9 mouse cellular contexts compared by ENCODE assay signal in genomic region chr11:6768599-6769436, GRCm38 (mm10).
DNase-seq lines count a peak whose midpoint lies in the region; ATAC-seq and TF ChIP-seq lines count a peak whose summit lies in the region.
"Had no signal": no experiment of that assay in that cellular context is flagged by ENCODE, and none has a peak within 500 bp of the region (broad histone marks: within the 10 kb centered on the region; RNA-seq: fewer than 3 reads in every experiment).

No protein-coding gene starts in this region.

- no peak for TF ChIP-seq POLR2A in thymus, adult 2 months (IDR thresholded peaks at IDR 0.05; ENCODE audit: control insufficient read depth, extremely low read depth, insufficient read depth, low read length, poor library complexity)

- no peaks in the 10 kb centered on the region for H3K9me3 ChIP-seq in ES-E14 (ENCODE audit: control insufficient read depth, insufficient read depth, low read depth, low read length)
- H3K9me3 ChIP-seq in forebrain, embryonic 13.5 days (replicated peaks) = no peaks in the 10 kb centered on the region
- no peaks in the 10 kb centered on the region for H3K9me3 ChIP-seq in lung, embryonic 16.5 days (ENCODE audit: control insufficient read depth, low read length)
- H3K9me3 ChIP-seq: heart, embryonic 13.5 days had no signal

- peaks cover 4% of the 10 kb centered on the region in 2 experiments; a peak in 1 of 4 replicates for H3K4me1 ChIP-seq in ES-E14 (ENCODE audit: control insufficient read depth in 2 of 2, insufficient read depth in 2 of 2, low read length in 2 of 2, poor library complexity in 1 of 2)
- no peaks in the 10 kb centered on the region for H3K4me1 ChIP-seq in forebrain, embryonic 13.5 days
- H3K4me1 ChIP-seq in lung, embryonic 16.5 days (replicated peaks; ENCODE audit: control insufficient read depth, insufficient read depth, low read length) = no peaks in the 10 kb centered on the region
- H3K4me1 ChIP-seq in thymus, adult 2 months (replicated peaks; ENCODE audit: control insufficient read depth, insufficient read depth, low read length) = no peaks in the 10 kb centered on the region

- H3K4me2 ChIP-seq in forebrain, embryonic 13.5 days = no peak overlapping the region
- H3K4me2 ChIP-seq in lung, embryonic 16.5 days (ENCODE audit: low read depth, low read length) = no peak overlapping the region
- H3K4me2 ChIP-seq: heart, embryonic 13.5 days had no signal

- intact Hi-C loops in heart, postnatal 36 days (cut with DNase I) = loop anchor here (1.0 to 10.0 kb wide), 3 partner anchors 92 to 376 kb away; no protein-coding TSS in a partner anchor

- H3K27me3 ChIP-seq in forebrain, embryonic 13.5 days = no peaks in the 10 kb centered on the region
- H3K27me3 ChIP-seq in lung, embryonic 16.5 days (ENCODE audit: control insufficient read depth, insufficient read depth, low read depth, low read length) = no peaks in the 10 kb centered on the region
- H3K27me3 ChIP-seq in thymus, adult 2 months (ENCODE audit: control insufficient read depth, insufficient read depth, low read length) = no peaks in the 10 kb centered on the region

- peak; percentile 85 for DNase-seq in ES-E14 (ENCODE audit: low read depth, low spot score)
- DNase-seq in c-Kit-positive CD71-positive TER-119-positive erythroid progenitor cells, embryonic 14.5 days (ENCODE audit: low spot score) = peak; percentile 40
- DNase-seq in heart, postnatal 36 days = peak; percentile 69 to 84
- DNase-seq in kidney, postnatal 4 days = peak; percentile 88 to 89
- peak; percentile 67 for DNase-seq in ovary, postnatal 10 days (ENCODE audit: low spot score)
- DNase-seq in thymus, adult 2 months = peak; percentile 81

- no peaks in the 10 kb centered on the region for H3K36me3 ChIP-seq in ES-E14 (ENCODE audit: control insufficient read depth, insufficient read depth, low read length, poor library complexity, severe bottlenecking)
- no peaks in the 10 kb centered on the region for H3K36me3 ChIP-seq in forebrain, embryonic 13.5 days (ENCODE audit: poor library complexity, severe bottlenecking)
- H3K36me3 ChIP-seq in lung, embryonic 16.5 days (ENCODE audit: control insufficient read depth, insufficient read depth, low read length) = no peaks in the 10 kb centered on the region
- no peaks in the 10 kb centered on the region for H3K36me3 ChIP-seq in thymus, adult 2 months (ENCODE audit: control insufficient read depth, insufficient read depth, low read length)
- H3K36me3 ChIP-seq: heart, embryonic 13.5 days had no signal

- no peak overlapping the region for H3K9ac ChIP-seq in ES-E14 (ENCODE audit: insufficient read depth, low read depth, low read length, poor library complexity, severe bottlenecking)
- no peak overlapping the region for H3K9ac ChIP-seq in forebrain, embryonic 13.5 days
- no peak overlapping the region for H3K9ac ChIP-seq in lung, embryonic 16.5 days (ENCODE audit: low read length)
- H3K9ac ChIP-seq: heart, embryonic 13.5 days had no signal

- peak; percentile 77 for ATAC-seq in forebrain, embryonic 13.5 days
- ATAC-seq in lung, embryonic 16.5 days (ENCODE audit: low read depth) = peak; percentile 69

- no peak overlapping the region for H3K27ac ChIP-seq in ES-E14 (ENCODE audit: insufficient read depth, low read depth, low read length, poor library complexity, severe bottlenecking)
- no peak overlapping the region for H3K27ac ChIP-seq in forebrain, embryonic 13.5 days
- no peak overlapping the region for H3K27ac ChIP-seq in lung, embryonic 16.5 days (ENCODE audit: low read length)
- H3K27ac ChIP-seq in thymus, adult 2 months (ENCODE audit: control insufficient read depth, insufficient read depth, low read length) = no peak overlapping the region
- H3K27ac ChIP-seq: heart, embryonic 13.5 days had no signal

- no peak overlapping the region for H3K4me3 ChIP-seq in ES-E14 (ENCODE audit: insufficient read depth in 1 of 2, low read depth in 1 of 2, low read length in 2 of 2, poor library complexity in 1 of 2, severe bottlenecking in 1 of 2)
- H3K4me3 ChIP-seq in forebrain, embryonic 13.5 days = no peak overlapping the region
- no peak overlapping the region for H3K4me3 ChIP-seq in lung, embryonic 16.5 days (ENCODE audit: low read length)
- no peak overlapping the region for H3K4me3 ChIP-seq in thymus, adult 2 months (ENCODE audit: control insufficient read depth, insufficient read depth, low read length)
- H3K4me3 ChIP-seq: heart, embryonic 13.5 days had no signal

- TF ChIP-seq CTCF in thymus, adult 2 months (IDR thresholded peaks at IDR 0.05; ENCODE audit: borderline replicate concordance, control insufficient read depth, extremely low read depth, insufficient read depth, low read length, poor library complexity) = peak; percentile 90

- in situ Hi-C loops in ES-E14 (cut with MboI; ENCODE audit: low sequenced_read_pairs in 2 of 2, unreplicated experiment in 2 of 2) = loop anchor here (10.0 kb wide), 1 partner anchor 114 kb away; the partner anchor contains the start of gene Ramp3 (in 2 of the 2)

- WGBS in forebrain, embryonic 13.5 days = 53% methylated on average over 22 of the region's 22 CpGs
- WGBS in lung, embryonic 16.5 days = 46% methylated on average over 22 of the region's 22 CpGs
- WGBS in thymus, adult 2 months = 56% methylated on average over 22 of the region's 22 CpGs

TF ChIP-seq in ES-E14, 5 proteins besides CTCF, POLR2A, EP300 and RAD21:
- TF ChIP-seq MAFK (IDR thresholded peaks at IDR 0.05; ENCODE audit: insufficient read depth, low read depth, low read length) = no peak
- TF ChIP-seq ZC3H11A (IDR thresholded peaks at IDR 0.05; ENCODE audit: borderline replicate concordance, low read depth, low read length) = peak; percentile 93
- TF ChIP-seq HCFC1 (IDR thresholded peaks at IDR 0.05; ENCODE audit: borderline replicate concordance, insufficient read depth, low read length) = peak; percentile 32; the same call in 1 of the 2 replicates
- no peak for TF ChIP-seq CHD2 (IDR thresholded peaks at IDR 0.05; ENCODE audit: low read depth, low read length)
TF ChIP-seq in ES-E14: peak in this region for 2.
